9 mouse cellular contexts compared by ENCODE assay signal in genomic region chr4:144903932-144904331, GRCm38 (mm10). TPM values are rescaled to one million over a fixed set of nuclear protein-coding genes. Genes with fewer than 3 reads are reported as not detected.
DNase-seq lines count a peak whose midpoint lies in the region; ATAC-seq and TF ChIP-seq lines count a peak whose summit lies in the region.
"Had no signal": no experiment of that assay in that cellular context is flagged by ENCODE, and none has a peak within 500 bp of the region (broad histone marks: within the 10 kb centered on the region; RNA-seq: fewer than 3 reads in every experiment).

No protein-coding gene starts in this region.

- no peak overlapping the region for H3K4me2 ChIP-seq in embryonic facial prominence, embryonic 14.5 days (ENCODE audit: low read depth, low read length)
- H3K4me2 ChIP-seq in kidney, postnatal 0 days (ENCODE audit: low read length), result no peak overlapping the region
- H3K4me2 ChIP-seq in forebrain, embryonic 12.5 days, result no peak overlapping the region
- H3K4me2 ChIP-seq in midbrain, embryonic 15.5 days, result no peak overlapping the region

- H3K4me3 ChIP-seq in embryonic facial prominence, embryonic 14.5 days (ENCODE audit: low read depth, low read length), result no peak overlapping the region
- no peak overlapping the region for H3K4me3 ChIP-seq in embryonic facial prominence, embryonic 10.5 days
- no peak overlapping the region for H3K4me3 ChIP-seq in heart, embryonic 10.5 days
- no peak overlapping the region for H3K4me3 ChIP-seq in kidney, postnatal 0 days (replicated peaks; ENCODE audit: low read depth, low read length)
- H3K4me3 ChIP-seq in macrophage (ENCODE audit: inconsistent target), result no peak overlapping the region
- no peak overlapping the region for H3K4me3 ChIP-seq in forebrain, embryonic 12.5 days (replicated peaks)
- no peak overlapping the region for H3K4me3 ChIP-seq in midbrain, embryonic 15.5 days
- H3K4me3 ChIP-seq: myocyte had no signal

- peaks cover 17% of the 10 kb centered on the region; the same call in 1 of the 2 replicates for H3K36me3 ChIP-seq in embryonic facial prominence, embryonic 14.5 days (ENCODE audit: control insufficient read depth, insufficient read depth, low read length)
- H3K36me3 ChIP-seq in embryonic facial prominence, embryonic 10.5 days (replicated peaks), result peaks cover 10% of the 10 kb centered on the region
- H3K36me3 ChIP-seq in heart, embryonic 10.5 days, result no peaks in the 10 kb centered on the region
- H3K36me3 ChIP-seq in kidney, postnatal 0 days (ENCODE audit: insufficient read depth, low read length), result peaks cover 26% of the 10 kb centered on the region
- peaks cover 21% of the 10 kb centered on the region; the same call in 1 of the 2 replicates for H3K36me3 ChIP-seq in macrophage (ENCODE audit: inconsistent target)
- no peaks in the 10 kb centered on the region for H3K36me3 ChIP-seq in forebrain, embryonic 12.5 days (replicated peaks)
- H3K36me3 ChIP-seq in midbrain, embryonic 15.5 days (replicated peaks), result no peaks in the 10 kb centered on the region

- no peak for ATAC-seq in embryonic facial prominence, embryonic 14.5 days (ENCODE audit: low read depth)
- ATAC-seq in kidney, postnatal 0 days (replicated peaks; ENCODE audit: low FRiP score, low read depth), result peak; percentile 65
- ATAC-seq in forebrain, embryonic 12.5 days (ENCODE audit: low FRiP score), result no peak
- no peak for ATAC-seq in midbrain, embryonic 15.5 days (replicated peaks)

- no peak overlapping the region for H3K9ac ChIP-seq in embryonic facial prominence, embryonic 14.5 days (ENCODE audit: low read depth, low read length)
- H3K9ac ChIP-seq in kidney, postnatal 0 days (ENCODE audit: low read depth, low read length), result no peak overlapping the region
- no peak overlapping the region for H3K9ac ChIP-seq in forebrain, embryonic 12.5 days
- H3K9ac ChIP-seq in midbrain, embryonic 15.5 days, result no peak overlapping the region

- no peaks in the 10 kb centered on the region for H3K9me3 ChIP-seq in embryonic facial prominence, embryonic 14.5 days (ENCODE audit: control insufficient read depth, low read length)
- no peaks in the 10 kb centered on the region for H3K9me3 ChIP-seq in embryonic facial prominence, embryonic 10.5 days
- H3K9me3 ChIP-seq in heart, embryonic 10.5 days, result no peaks in the 10 kb centered on the region
- H3K9me3 ChIP-seq in kidney, postnatal 0 days (replicated peaks; ENCODE audit: low read length), result no peaks in the 10 kb centered on the region
- no peaks in the 10 kb centered on the region for H3K9me3 ChIP-seq in forebrain, embryonic 12.5 days
- no peaks in the 10 kb centered on the region for H3K9me3 ChIP-seq in midbrain, embryonic 15.5 days

- 54% methylated on average over 3 of the region's 3 CpGs for WGBS in embryonic facial prominence, embryonic 14.5 days
- WGBS in embryonic facial prominence, embryonic 10.5 days, result 62% methylated on average over 3 of the region's 3 CpGs
- 50% methylated on average over 3 of the region's 3 CpGs for WGBS in heart, embryonic 10.5 days
- WGBS in kidney, postnatal 0 days, result 30% methylated on average over 3 of the region's 3 CpGs
- 2% methylated on average over 3 of the region's 3 CpGs for WGBS in macrophage (ENCODE audit: missing documents)
- 74% methylated on average over 3 of the region's 3 CpGs for WGBS in forebrain, embryonic 12.5 days
- WGBS in midbrain, embryonic 15.5 days, result 76% methylated on average over 3 of the region's 3 CpGs

- H3K27ac ChIP-seq in embryonic facial prominence, embryonic 14.5 days (replicated peaks; ENCODE audit: low read depth, low read length), result no peak overlapping the region
- H3K27ac ChIP-seq in embryonic facial prominence, embryonic 10.5 days (replicated peaks), result no peak overlapping the region
- peak overlapping the region; percentile 22; the same call in 1 of the 2 replicates for H3K27ac ChIP-seq in heart, embryonic 10.5 days
- H3K27ac ChIP-seq in kidney, postnatal 0 days, result peak overlapping the region; percentile 70
- H3K27ac ChIP-seq in macrophage, result peak overlapping the region; percentile 98
- no peak overlapping the region for H3K27ac ChIP-seq in forebrain, embryonic 12.5 days
- H3K27ac ChIP-seq in midbrain, embryonic 15.5 days, result no peak overlapping the region

- no peaks in the 10 kb centered on the region for H3K27me3 ChIP-seq in embryonic facial prominence, embryonic 14.5 days (replicated peaks; ENCODE audit: control insufficient read depth, insufficient read depth, low read length)
- no peaks in the 10 kb centered on the region for H3K27me3 ChIP-seq in embryonic facial prominence, embryonic 10.5 days (replicated peaks; ENCODE audit: low read depth, poor library complexity, severe bottlenecking)
- peaks cover 75% of the 10 kb centered on the region for H3K27me3 ChIP-seq in heart, embryonic 10.5 days (ENCODE audit: insufficient read depth, poor library complexity, severe bottlenecking)
- H3K27me3 ChIP-seq in kidney, postnatal 0 days (ENCODE audit: insufficient read depth, low read length), result no peaks in the 10 kb centered on the region
- no peaks in the 10 kb centered on the region for H3K27me3 ChIP-seq in forebrain, embryonic 12.5 days
- no peaks in the 10 kb centered on the region for H3K27me3 ChIP-seq in midbrain, embryonic 15.5 days (replicated peaks)

- H3K79me2 ChIP-seq in macrophage (ENCODE audit: inconsistent target), result peaks cover 96% of the 10 kb centered on the region

- no peak for TF ChIP-seq CTCF in kidney, postnatal 0 days (IDR thresholded peaks at IDR 0.05; ENCODE audit: low read depth)

- no peaks in the 10 kb centered on the region for H3K4me1 ChIP-seq in embryonic facial prominence, embryonic 14.5 days (ENCODE audit: control insufficient read depth, insufficient read depth, low read length)
- H3K4me1 ChIP-seq in embryonic facial prominence, embryonic 10.5 days, result peaks cover 14% of the 10 kb centered on the region
- H3K4me1 ChIP-seq in heart, embryonic 10.5 days, result peaks cover 37% of the 10 kb centered on the region
- H3K4me1 ChIP-seq in kidney, postnatal 0 days (replicated peaks; ENCODE audit: insufficient read depth, low read length), result peaks cover 42% of the 10 kb centered on the region; the same call in 1 of the 2 replicates
- H3K4me1 ChIP-seq in forebrain, embryonic 12.5 days, result no peaks in the 10 kb centered on the region
- H3K4me1 ChIP-seq in midbrain, embryonic 15.5 days, result no peaks in the 10 kb centered on the region

- peak; percentile 11 for DNase-seq in embryonic facial prominence, embryonic 14.5 days (ENCODE audit: low spot score)
- no peak for DNase-seq in embryonic facial prominence, embryonic 10.5 days (ENCODE audit: low spot score)
- DNase-seq in heart, embryonic 10.5 days (ENCODE audit: low spot score), result no peak
- DNase-seq in kidney, postnatal 0 days (ENCODE audit: low spot score), result peak; percentile 79
- DNase-seq in thymus, postnatal 14 days, result no peak

RNA-seq across cellular contexts. Expression of gene Dhrs3, which starts 11.3 kb away (rescaled TPM):
- polyA plus RNA-seq in embryonic facial prominence, embryonic 14.5 days (2014; fragmentation: Nextera tagmentation; extraction: Ambion mirVana), result 66.8 and 67.4 TPM in 2 replicates
- polyA plus RNA-seq in embryonic facial prominence, embryonic 10.5 days (2016; fragmentation: Nextera tagmentation; extraction: Ambion mirVana), result 22.0 and 30.2 TPM in 2 replicates
- 7.0 and 21.2 TPM in 2 replicates for polyA plus RNA-seq in heart, embryonic 10.5 days (2016; fragmentation: Nextera tagmentation; extraction: Ambion mirVana)
- polyA plus RNA-seq in kidney, postnatal 0 days (2015; fragmentation: Nextera tagmentation; extraction: Ambion mirVana), result 199 and 233 TPM in 2 replicates
- total RNA-seq in macrophage (2018; cell fraction: chromatin; rRNA removed), result 100 to 1,000 TPM in 24 of 26 experiments, 10 to 100 TPM in 2; 86.8 to 665 (median 236) TPM
- total RNA-seq in macrophage (2018; cell fraction: cytosol; rRNA removed), result 1,000 to 10,000 TPM in 6 of 26 experiments, 100 to 1,000 TPM in 20; 397 to 1,306 (median 691) TPM
- 1,000 to 10,000 TPM in 3 of 26 experiments, 100 to 1,000 TPM in 23; 221 to 1,223 (median 655) TPM for total RNA-seq in macrophage (2018; cell fraction: nucleus; rRNA removed)
- polyA plus RNA-seq in macrophage (2018), result 386 to 676 TPM (median 674 TPM) in 3 replicates
- 6.7 and 7.7 TPM in 2 replicates for polyA plus RNA-seq in forebrain, embryonic 12.5 days (2016; fragmentation: Nextera tagmentation; extraction: Ambion mirVana)
- polyA plus RNA-seq in midbrain, embryonic 15.5 days (2015; fragmentation: Nextera tagmentation; extraction: Ambion mirVana), result 35.6 and 41.3 TPM in 2 replicates

Comparison
In these comparisons a context has a peak if more than half of its experiments do, and no peak if none do; other contexts are left out.
1. DNase-seq: peak in embryonic facial prominence, embryonic 14.5 days (single experiment) and kidney, postnatal 0 days (single experiment); none in embryonic facial prominence, embryonic 10.5 days (single experiment), heart, embryonic 10.5 days (single experiment) and thymus, postnatal 14 days (single experiment).
2. H3K27ac ChIP-seq: peak in heart, embryonic 10.5 days (single experiment), kidney, postnatal 0 days (single experiment) and macrophage (single experiment); none in embryonic facial prominence, embryonic 14.5 days (single experiment), embryonic facial prominence, embryonic 10.5 days (single experiment), forebrain, embryonic 12.5 days (single experiment) and midbrain, embryonic 15.5 days (single experiment).